Mouse (Mus musculus) adrenal gland, adult 8-10 months (tissue): ENCODE measurements around the gene Podnl1. TPM values are rescaled to one million over a fixed set of nuclear protein-coding genes. Genes with fewer than 3 reads are reported as not detected.
A peak's percentile ranks its signal among the peaks of the same experiment; 100 is the strongest.

ENCODE experiments used
- DNase-seq: peaks from one replicate; pipeline ENCODE4 v3.0.0; 2022
- total RNA-seq, 4 experiments: library from RNA; stranded (reverse); gene quantifications; 2 replicates each; pipeline ENCODE4 v1.2.4; 2022

Gene Podnl1
- under 1 TPM; 0.10 to 0.86 (median 0.34) TPM for total RNA-seq

DNA sequence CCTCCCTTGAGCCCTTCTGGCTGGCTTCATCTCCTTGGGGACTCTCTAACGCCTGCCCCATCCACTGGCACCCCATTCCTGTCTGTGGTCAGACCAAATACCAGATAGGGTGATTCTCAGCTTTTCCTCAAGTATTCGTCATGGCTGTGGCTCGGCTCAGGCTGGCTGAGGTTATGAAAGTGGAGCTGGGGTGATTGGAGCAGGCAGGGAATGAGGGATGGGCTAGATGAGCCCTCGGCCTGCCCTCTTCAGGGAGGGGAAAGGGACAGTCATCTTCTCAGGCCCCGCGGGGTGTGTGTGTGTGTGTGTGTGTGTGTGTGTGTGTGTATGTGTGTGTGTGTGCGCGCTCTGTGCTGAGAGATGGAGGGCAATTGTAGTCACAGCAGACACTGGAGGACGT, at the start of gene Podnl1:
Gene Podnl1, plus strand, starts transcription at position 334 of the 400 bp plus-strand sequence.
- no peak for DNase-seq

DNA sequence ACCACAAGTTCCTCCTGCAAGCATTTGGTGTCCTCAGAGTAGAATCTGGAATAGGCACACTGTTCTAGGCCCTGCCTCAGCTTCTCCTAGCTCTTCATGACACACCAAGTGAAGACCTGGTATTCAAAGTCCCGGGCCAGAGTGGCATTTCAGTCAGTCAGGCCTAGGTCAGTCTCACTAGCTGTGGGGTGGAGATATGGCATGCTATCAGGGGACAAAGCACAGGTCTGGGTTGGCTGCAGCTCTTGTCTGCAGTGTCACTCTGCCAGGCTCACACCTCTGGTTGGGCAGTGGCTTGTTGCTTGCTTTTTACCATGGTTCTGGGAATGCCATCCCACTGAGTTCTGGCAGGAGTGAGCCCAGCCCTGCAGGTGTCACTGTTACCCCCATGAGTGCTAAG, 49.4 kb upstream of the Podnl1 start:
- no peak for DNase-seq

DNA sequence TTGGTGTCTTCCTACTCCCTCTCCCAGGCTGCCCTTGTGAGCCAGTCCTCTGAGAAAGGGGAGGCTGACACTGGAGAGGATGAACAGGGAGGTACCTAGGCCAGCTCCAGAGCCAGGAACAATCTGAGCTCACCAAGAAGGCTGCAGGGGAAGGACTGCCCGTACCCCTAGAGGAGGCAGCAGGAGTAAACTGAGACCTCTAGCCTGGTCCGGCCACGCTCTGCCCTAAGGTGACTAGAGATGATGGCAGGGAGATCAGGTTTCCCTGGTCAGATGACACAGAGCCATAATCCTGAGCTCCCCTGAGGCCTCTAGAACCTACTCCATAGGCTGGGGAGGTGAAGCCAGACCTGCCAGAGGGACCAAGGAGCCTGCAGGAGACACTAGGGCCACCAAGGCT, 48.9 kb upstream of the Podnl1 start:
- DNase-seq: no peak

DNA sequence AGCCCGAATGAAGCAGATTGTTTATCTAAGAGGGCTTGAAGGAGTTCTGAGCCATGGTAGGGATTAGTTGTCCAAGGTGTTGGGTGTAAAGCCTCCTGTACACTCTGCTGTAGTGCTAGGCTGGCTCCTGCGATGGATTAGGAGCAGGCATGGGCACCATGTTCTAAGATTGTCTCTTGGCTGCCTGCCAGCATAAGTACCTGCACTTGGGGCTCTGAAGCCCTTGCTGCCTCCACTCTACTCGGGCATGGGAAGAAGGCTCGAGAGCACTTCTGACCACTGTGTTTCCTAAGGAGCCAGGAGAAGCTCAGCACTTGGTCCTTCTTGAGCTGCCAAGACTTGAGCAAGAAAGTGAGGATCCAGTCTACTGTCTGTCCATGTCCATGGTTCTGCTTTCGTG, 46.6 kb upstream of the Podnl1 start:
- DNase-seq: no peak

DNA sequence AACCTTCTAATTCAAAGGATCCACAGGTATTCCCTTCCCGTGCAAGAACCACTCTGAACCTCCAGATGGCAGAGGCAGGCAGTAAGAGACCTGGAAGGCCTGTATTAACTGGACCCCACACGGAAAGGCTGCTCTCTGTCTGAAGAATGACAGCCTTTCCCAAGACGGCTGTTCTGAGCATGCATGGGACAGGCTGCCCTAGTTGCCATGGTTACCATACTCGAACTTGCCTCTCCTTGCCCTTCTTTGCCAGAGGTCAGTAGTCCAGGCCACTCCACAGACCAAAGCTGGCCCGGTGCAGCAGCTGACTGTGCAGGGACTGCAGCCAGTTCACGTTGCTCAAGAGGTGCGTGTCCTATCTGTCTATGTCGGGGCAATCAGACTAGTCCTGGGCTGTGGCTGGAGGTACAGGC, 42.0 kb upstream of the Podnl1 start:
- peak; percentile 60 for DNase-seq

DNA sequence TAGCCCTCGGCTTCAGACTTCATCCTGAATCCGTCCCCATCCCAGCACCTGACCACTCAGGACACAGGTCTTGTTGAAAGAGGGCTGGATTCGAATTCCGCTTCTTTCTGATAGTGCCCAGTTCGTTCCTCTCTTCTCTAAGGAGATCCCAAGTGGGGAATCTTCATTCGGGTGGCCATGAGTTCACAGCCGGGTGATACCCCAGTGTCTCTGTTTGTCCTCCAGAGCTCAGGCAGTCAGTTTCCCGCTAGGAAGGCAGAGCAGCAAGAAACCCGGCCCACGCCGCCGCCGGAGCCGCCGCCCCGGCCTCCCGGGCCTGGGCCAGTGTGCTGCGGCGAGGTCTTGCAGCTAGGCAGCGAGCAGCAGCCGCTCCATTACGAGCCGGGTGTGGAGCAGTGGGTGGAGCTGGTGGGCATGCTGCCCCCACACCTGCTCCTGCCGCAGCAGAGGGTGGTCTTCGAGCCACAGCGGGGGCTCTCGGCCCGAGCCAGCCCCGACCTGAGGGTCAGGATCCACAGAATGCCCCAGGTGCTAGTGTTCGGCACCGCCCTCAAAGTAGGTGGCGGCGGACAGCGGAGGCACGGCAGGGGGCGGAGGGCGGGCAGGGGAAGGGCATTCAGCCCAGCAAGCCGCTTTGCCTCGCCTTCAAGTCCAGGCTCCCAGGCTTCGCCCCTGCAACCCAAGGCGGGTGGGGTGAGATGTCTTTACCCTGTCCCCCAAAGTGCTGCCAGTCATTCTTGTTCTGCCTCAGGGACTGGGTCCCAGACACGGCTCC, 41.3 kb upstream of the Podnl1 start:
- DNase-seq: no peak

DNA sequence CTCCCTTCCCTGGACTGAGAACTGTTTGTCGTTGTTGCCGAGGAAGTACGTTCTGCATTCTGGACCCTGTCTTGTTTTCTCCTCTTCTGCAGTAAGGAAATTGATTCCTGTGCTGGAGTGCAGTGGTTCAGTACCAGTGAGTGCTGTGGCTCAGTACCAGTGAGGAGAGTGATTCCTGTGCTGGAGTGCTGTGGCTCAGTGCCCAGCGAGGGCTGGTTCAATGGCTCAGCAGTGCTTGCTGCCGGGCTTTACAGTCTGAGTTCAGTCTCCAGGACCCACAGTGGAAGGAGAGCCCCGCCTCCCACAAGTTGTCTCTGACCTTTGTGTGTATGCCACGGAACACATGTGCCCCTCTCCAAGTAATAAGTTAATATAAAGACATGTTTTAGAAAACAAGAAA, 38.6 kb upstream of the Podnl1 start:
- DNase-seq: no peak

DNA sequence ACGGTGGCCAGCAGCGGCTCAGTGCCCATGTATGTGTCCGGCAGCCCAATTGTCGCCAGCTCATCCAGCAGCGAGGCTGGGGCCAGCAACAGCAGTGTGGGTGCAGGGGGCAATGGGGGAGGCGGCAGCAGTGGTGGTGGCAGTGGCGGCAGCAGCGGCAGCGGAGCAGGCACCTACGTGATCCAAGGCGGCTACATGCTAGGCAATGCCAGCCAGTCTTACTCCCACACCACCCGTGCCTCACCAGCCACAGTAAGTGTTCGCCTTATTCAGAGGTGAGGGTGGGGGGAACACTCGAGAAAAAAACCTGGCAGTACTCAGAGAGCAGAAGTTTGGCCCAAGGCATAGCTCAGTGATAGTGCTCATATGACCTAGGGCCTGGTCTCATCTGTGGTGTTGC, 38.0 kb upstream of the Podnl1 start:
- DNase-seq: no peak

DNA sequence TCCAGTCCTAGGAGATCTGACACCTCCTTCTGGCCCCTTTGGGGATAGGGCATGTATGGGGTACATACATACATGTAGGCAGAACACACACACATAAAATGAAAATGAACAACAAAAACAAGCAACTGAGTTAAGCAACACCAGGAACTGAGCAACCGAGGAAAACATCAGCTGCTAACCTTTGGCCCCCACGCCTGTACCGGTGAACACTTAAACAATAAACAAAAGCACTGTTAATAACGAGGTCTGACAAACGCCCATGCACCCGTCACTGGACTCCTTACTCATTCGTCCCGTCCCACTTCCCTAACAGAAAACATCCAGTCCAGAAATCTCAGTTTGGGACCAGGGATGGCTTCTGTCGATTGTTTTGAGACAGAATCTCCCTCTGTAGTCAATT, 36.5 kb upstream of the Podnl1 start:
- no peak for DNase-seq

DNA sequence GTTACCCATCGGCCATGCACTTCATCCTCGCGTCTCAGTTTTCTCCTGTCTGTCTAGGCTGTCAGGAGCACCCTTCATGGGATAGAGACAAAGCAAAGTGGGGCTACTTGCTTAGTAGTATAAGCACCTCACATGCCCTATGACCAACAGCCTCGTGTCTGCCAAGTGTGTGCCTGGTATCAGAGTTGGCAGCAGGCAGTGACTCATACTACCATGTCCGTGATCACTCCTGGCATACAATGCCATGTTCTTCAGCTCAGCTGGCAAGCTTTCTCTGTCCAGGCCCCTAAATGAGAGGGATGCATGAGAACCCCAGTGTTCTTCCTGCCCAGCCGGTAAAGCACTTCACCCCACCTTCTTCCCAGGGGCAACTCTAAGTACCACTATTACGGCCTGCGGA, 35.2 kb upstream of the Podnl1 start:
- peak; percentile 73 for DNase-seq

DNA sequence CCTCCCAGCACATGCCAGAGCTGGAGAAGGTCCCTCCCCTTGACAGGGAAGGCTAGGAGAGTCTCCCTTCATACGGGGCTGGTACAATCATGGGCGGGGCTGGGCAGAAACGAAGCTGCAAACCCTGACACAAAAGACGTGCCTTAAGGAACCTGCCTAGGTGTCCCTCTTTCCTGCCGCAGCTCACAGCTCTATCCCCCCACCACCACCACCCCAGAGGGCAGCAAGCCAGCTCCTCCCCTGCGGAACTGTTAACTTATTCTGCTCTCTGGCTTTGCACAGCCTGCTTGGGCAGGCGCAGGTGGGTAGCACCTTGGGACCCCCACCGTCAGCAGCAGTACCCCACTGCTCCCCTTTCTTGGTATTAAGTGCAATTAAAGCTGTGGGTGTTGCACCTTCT, 29.7 kb upstream of the Podnl1 start:
- DNase-seq: no peak

DNA sequence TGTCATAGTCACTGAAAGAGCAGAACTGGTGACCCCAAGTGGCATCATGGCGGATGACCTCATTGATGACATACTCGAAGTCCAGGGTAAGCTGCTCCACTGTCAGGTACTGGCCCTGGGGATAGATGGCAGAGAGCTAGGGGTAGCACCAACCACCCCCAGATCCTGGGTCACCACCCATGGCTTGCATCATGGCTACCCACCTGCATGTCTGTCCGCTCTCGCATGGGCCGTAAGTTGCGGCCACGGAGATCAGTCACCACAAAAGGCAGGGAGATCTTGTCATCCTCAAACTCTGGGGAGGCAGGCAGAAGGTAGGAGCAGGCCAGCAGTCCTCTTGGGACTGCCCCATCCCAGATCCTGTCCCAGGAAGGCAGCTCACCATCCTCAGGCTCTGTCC, 27.4 kb upstream of the Podnl1 start:
- DNase-seq: no peak

DNA sequence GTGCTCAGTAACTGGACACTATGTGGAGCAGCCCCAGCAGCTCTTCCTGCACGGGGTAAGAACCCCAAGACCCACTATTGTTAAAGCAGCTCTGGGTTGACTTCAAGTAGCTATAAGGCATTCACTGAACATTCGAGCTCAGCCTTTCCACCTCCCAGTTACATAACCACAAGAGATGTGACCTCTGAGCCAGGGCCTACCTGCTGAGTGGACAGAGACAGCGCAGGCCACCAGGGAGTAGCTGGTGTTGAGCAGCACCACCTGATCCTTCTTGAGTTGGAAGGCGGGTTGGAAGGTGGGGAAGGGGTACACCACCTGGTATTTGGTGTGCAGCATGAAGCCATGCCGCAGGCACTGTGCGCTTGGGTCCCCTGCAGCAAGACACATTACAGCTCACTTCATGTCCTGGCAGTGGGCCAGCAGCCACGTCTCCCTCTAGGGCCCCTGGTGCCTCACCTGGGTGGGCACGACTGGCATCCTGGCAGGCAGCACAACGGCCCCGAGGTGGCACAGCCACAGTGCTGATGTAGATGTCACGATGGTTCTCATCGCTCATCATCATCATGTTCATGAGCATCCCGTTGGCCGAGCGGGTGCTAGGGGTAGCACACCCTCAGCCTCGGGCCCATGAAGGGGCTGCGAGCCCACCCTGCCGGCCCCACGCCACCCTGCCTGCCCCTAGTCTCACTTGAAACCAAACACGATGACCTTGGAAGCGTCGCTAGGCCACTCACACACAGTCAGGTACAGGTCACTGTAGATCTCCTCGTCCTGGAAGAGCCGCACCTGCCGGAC, 24.1 kb upstream of the Podnl1 start:
- no peak for DNase-seq

DNA sequence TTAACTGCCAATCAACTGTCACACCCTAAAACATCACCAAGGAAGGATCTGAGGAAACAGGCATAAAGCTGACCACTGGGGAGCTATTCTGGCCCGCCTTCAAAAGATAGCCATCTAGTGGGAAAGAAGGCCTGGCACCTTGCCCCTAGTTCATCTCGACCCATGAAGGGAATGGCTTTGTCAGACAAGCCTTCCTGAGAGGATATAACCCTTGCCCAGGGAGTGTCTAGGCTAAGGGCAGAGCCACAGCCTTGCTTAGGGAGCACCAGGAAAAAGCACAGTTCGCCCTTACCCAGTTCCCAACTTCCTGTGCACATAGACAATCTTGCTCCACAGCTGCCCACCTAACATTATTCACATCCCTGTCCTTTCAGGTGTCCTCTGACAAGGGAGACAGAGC, 22.2 kb upstream of the Podnl1 start:
- no peak for DNase-seq

DNA sequence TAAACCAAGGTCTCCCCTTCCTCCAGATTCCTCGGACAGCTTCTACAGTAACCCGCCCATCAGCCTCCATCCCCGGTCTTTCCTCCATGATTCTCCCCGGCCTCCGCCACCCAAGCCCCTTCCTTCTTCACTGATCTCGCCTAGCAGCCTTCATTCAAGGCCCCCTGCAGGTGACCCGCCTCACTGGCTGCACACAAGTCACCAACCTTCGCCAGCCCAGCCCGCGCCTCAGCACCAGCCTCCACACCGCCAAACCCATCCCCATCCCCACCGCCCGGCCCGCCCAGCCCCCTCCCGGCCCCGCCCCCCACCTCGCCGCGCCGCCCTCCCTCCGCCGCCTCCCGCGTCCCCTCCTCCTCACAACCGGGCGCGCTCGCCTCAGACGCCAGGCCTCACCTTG, 21.6 kb upstream of the Podnl1 start:
- no peak for DNase-seq

DNA sequence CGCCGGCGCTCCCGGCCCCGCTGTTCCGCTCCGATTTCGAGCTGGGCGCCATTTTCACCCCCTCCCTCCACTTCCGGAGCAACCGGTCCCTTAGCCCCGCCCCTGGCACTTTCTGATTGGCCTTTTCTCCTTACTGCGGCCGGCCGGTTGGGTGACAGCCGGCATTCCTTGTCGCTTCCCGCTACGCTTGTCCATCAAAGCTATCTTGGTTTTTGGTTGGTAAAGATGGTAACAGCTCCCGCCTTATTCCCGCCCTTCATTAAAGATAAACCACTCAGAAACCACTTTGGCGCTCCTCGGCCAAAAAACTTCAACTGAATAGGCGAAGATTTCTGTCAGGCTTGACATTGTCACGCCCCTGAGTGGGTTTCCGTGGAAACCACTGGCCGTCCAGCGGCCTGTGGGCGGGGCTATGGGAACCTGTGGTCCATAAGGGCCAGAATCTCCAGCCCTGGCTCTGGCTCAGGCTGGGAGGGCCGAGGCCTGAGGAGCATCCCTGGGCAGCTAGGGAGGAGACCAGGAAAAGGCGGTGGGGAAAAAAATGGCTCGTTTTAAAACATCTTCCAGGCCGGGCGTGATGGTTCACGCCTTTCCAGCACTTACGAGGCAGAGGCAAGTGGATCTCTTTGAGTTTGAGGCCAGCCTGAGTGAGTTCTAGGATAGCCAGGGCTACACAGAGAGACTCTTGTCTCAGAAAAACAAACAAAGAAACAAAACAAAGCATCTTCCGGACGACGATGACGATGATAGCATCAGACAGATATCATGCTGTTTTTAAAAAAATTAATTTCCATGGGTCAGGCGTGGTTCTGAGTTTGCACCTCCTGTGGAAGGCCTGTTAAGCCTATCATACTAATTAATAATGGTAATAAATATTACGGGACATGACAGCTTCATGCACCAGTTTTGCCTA, 20.8 kb upstream of the Podnl1 start, which contains the start of gene Dcaf15:
Gene Dcaf15, minus strand, starts transcription at position 72 of the 913 bp plus-strand sequence.
- peak; percentile 97 for DNase-seq

DNA sequence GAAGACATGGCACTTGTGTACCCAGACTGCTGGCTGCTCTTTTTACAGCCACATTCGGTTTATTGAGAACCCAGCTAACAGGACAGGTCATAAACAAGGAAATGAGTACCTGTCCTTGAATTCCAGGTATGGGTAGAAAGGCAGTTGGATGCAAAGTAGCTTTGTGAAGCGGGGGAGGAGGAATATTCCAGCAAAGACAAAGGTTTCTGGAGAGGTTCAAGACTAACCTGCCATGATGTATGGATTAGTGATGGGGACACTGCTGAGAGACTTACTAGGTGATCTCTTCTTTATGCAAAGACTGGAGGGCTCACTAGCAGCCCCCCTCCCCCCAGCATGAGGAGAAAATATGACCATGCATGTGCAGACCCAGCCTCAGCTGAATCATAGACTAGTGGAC, 20.1 kb upstream of the Podnl1 start:
- no peak for DNase-seq

DNA sequence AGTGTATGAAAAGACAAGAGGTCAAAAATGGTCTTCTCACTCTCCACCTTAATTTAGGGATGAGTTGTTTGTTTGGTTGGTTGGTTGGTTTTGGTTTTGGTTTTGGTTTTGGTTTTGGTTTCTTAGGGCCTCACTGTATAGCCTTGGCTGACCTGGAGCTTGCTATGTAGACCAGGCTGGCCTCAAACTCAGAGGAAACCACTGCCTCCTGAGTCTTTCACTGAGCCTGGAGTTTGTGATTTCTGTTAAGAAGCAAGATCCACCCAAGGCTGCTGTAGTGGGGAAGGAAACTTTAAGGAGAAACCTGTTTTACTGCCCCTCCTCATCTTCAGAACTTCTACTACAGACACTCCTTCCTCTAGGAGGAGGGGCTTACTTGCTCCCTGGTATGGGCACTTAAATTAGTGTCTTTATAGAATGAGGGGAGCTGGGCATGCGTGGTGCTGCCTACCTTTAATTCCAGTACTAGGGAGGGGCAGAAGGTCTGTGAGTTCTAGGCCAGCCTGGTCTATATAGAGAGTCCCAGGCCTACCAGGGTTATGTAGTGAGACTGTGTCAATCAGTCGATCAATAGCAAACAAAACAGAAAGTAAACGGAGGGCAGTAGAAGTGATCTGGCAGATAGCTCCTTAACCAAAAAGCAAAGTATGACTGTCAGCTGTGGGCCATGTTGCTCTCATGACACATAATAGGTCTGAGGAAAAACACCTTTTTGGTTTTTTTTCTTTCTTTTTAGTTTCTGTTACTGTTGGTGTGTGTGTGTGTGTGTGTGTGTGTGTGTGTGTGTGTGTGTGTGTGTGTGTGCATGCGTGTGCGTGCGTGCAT, 19.4 kb upstream of the Podnl1 start:
- DNase-seq: no peak

DNA sequence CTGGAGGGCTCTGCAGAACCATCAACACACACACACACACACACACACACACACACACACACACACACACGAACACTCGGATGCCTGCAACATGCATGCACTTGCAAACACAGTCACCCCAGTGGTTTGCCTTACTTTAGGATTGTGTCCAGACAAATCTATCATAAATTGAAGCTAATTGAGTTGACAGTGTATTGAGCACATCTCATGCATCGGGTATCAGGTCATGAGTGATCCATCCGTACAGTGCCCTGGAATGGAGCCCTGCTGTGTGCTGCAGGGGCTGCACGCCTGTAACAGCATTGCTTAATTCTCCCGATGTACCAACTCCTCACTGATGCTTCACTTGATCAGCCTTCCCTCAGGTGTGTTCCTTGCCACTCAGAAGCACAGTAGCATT, 10.1 kb upstream of the Podnl1 start:
- no peak for DNase-seq

DNA sequence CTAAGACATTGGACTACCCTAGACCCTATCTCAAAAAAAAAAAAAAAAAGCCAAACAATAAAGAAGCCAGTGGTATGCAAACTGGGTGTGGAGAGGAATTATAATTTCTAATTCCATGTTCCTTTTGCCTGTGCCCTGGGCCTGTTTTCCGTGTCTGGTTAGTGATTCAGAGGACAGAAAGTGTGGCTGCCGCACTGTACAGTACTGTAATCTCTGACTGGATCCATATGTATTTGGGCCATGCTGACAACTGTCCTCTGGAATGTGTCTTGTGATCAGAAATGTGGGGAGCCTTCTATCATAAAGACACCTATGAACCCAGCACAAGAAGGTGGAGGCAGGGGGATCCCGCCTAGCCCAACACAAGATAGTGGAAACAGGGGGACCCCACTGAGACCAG, 3.6 kb upstream of the Podnl1 start:
- DNase-seq: no peak

DNA sequence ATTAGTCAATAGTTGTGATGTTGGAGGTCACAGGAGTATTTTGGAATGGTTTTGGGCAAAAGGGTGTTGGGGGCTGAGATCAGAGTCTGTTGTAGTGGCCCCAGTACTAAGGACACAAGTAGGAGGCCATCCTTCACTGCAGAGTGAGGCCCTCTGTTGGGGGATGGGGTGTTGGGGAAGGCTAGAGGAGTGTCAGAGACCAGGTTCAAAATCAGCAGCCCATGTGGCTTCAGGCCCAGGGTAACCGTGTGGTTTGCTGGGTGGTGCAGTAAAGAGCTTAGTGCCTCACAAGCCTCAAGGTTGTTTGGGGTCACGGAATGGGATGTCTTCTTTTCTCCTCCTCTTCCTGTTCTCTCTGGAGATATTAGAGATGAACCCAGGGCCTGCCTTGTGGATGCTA, 953 bp downstream of the Podnl1 start:
- DNase-seq: no peak
